Mouse (Mus musculus) lung, embryonic 14.5 days (tissue): ENCODE data around the gene Dscam. TPM values are rescaled to one million over a fixed set of nuclear protein-coding genes. Genes with fewer than 3 reads are reported as not detected.
A peak's percentile ranks its signal among the peaks of the same experiment; 100 is the strongest.

Source experiments
- ATAC-seq: fragments of 200-750 bp; cut with Nextera tagmentation; 2 replicates; pipeline ENCODE4 v1.8.0; 2017; ENCODE audit warnings: mild to moderate bottlenecking, moderate TSS enrichment, moderate library complexity; ENCODE audit not compliant: insufficient read depth
- DNase-seq: peaks from one replicate; pipeline ENCODE4 v3.0.0-alpha.2; 2015
- H3K27ac ChIP-seq: fragments of 300-500 bp; sonication (generic); 2 replicates; pipeline ENCODE4 v1.5.1; 2014; ENCODE audit warnings: low read depth, mild to moderate bottlenecking, moderate library complexity
- H3K27me3 ChIP-seq: fragments of 300-500 bp; sonication (generic); 2 replicates; pipeline ENCODE4 v1.6.1; 2014; ENCODE audit warnings: low read length, control low read depth; ENCODE audit not compliant: insufficient read depth
- H3K36me3 ChIP-seq: fragments of 300-500 bp; sonication (generic); 2 replicates; pipeline ENCODE4 v1.6.1; 2014; ENCODE audit warnings: control low read depth; ENCODE audit not compliant: insufficient read depth
- H3K4me1 ChIP-seq: fragments of 300-500 bp; sonication (generic); 2 replicates; pipeline ENCODE4 v1.6.1; 2014; ENCODE audit warnings: antibody characterized with exemption, control low read depth; ENCODE audit not compliant: insufficient read depth
- H3K4me2 ChIP-seq: fragments of 300-500 bp; sonication (generic); 2 replicates; pipeline ENCODE4 v1.6.1; 2014; ENCODE audit warnings: mild to moderate bottlenecking
- H3K4me3 ChIP-seq: fragments of 300-500 bp; sonication (generic); 2 replicates; pipeline ENCODE4 v1.5.1; 2014; ENCODE audit warnings: low read depth, low read length
- H3K9ac ChIP-seq: fragments of 300-500 bp; sonication (generic); 2 replicates; pipeline ENCODE4 v1.6.1; 2014
- H3K9me3 ChIP-seq: fragments of 300-500 bp; sonication (generic); 2 replicates; pipeline ENCODE4 v1.6.1; 2016; ENCODE audit warnings: low read depth, low read length, control low read depth
- CTCF ChIP-seq: IDR thresholded peaks from 2 replicates; pipeline ENCODE4 v1.5.1; 2016; ENCODE audit warnings: antibody characterized with exemption, low read depth
- WGBS: fragments of 180-500 bp; shearing (Covaris S2); extraction: QIAGEN DNeasy Blood & Tissue Kit; methylation state at CpG from one replicate; pipeline ENCODE4 v1.1.7; 2014; 5-methylcytosine and 5-hydroxymethylcytosine counted together
- polyA plus RNA-seq: library from polyadenylated mRNA; unstranded; fragments of >200 nt; fragmentation: Nextera tagmentation; extraction: Ambion mirVana; gene quantifications from 2 replicates; pipeline ENCODE4 v1.2.1, GENCODE M21; 2014

Dscam gene
- polyA plus RNA-seq, 1 experiment from 2014 or later, result not detected

- no peaks in the 10 kb centered on the region for H3K4me1 ChIP-seq
- 41% methylated on average over 6 of the region's 6 CpGs for WGBS
Measured at GRCm38 (mm10) chr16:96754381-96754780, 416.2 kb downstream of the Dscam start.

GRCm38 (mm10) chr16:96753781-96754173 lies 416.8 kb downstream of the Dscam start:
- H3K9ac ChIP-seq, result no peak overlapping the region
- no peak overlapping the region for H3K4me2 ChIP-seq
- no peak overlapping the region for H3K27ac ChIP-seq
- DNase-seq, result peak; percentile 4
- TF ChIP-seq CTCF, result no peak
- H3K4me1 ChIP-seq, result no peaks in the 10 kb centered on the region
- WGBS, result 16% methylated on average over 4 of the region's 4 CpGs
- no peaks in the 10 kb centered on the region for H3K36me3 ChIP-seq
- ATAC-seq, result no peak
- no peaks in the 10 kb centered on the region for H3K9me3 ChIP-seq
- no peak overlapping the region for H3K4me3 ChIP-seq
- H3K27me3 ChIP-seq, result 0 out of 2 replicates have a peak, but pooled peaks cover 2% of the 10 kb centered on the region

More at GRCm38 (mm10) chr16:96754381-96754780, 416.2 kb downstream of the Dscam start:
- Histone ChIP-seq H3K36me3 (no peaks in the 10 kb centered on the region), H3K27me3 (0 out of 2 replicates have a peak, but pooled peaks cover 2% of the 10 kb centered on the region), H3K9me3 (no peaks in the 10 kb centered on the region), H3K27ac (no peak overlapping the region), H3K4me2 (no peak overlapping the region), H3K9ac (no peak overlapping the region), H3K4me3 (no peak overlapping the region)
- no peak for DNase-seq
- no peak for ATAC-seq
- TF ChIP-seq CTCF, result no peak

- 62% methylated on average over 2 of the region's 2 CpGs for WGBS
Measured at GRCm38 (mm10) chr16:96753164-96753780, 417.3 kb downstream of the Dscam start.

GRCm38 (mm10) chr16:96742475-96743255 lies 427.9 kb downstream of the Dscam start:
- no peaks in the 10 kb centered on the region for H3K4me1 ChIP-seq
- no peaks in the 10 kb centered on the region for H3K27me3 ChIP-seq
- no peak overlapping the region for H3K27ac ChIP-seq
- H3K4me2 ChIP-seq, result no peak overlapping the region
- ATAC-seq (no peak), DNase-seq (no peak)
- no peak for TF ChIP-seq CTCF
- no peak overlapping the region for H3K9ac ChIP-seq
- H3K9me3 ChIP-seq, result no peaks in the 10 kb centered on the region
- no peaks in the 10 kb centered on the region for H3K36me3 ChIP-seq
- 68% methylated on average over 5 of the region's 5 CpGs for WGBS
- no peak overlapping the region for H3K4me3 ChIP-seq

More at GRCm38 (mm10) chr16:96753164-96753780, 417.3 kb downstream of the Dscam start:
- DNase-seq (peak; percentile 3), ATAC-seq (no peak)
- TF ChIP-seq CTCF, result 0 out of 2 replicates have a peak, but pooled peaks have one; percentile 15
- H3K9me3 ChIP-seq, result no peaks in the 10 kb centered on the region
- H3K27ac ChIP-seq, result no peak overlapping the region
- H3K9ac ChIP-seq, result no peak overlapping the region
- no peaks in the 10 kb centered on the region for H3K4me1 ChIP-seq
- 0 out of 2 replicates have a peak, but pooled peaks cover 2% of the 10 kb centered on the region for H3K27me3 ChIP-seq
- no peak overlapping the region for H3K4me3 ChIP-seq
- no peaks in the 10 kb centered on the region for H3K36me3 ChIP-seq
- no peak overlapping the region for H3K4me2 ChIP-seq

- Histone ChIP-seq H3K4me2 (no peak overlapping the region), H3K27ac (no peak overlapping the region), H3K4me1 (no peaks in the 10 kb centered on the region), H3K36me3 (no peaks in the 10 kb centered on the region), H3K4me3 (no peak overlapping the region), H3K9me3 (no peaks in the 10 kb centered on the region), H3K9ac (no peak overlapping the region), H3K27me3 (no peaks in the 10 kb centered on the region)
- TF ChIP-seq CTCF, result no peak
- WGBS, result 68% methylated on average over 1 of the region's 1 CpGs
- DNase-seq (no peak), ATAC-seq (no peak)
Measured at GRCm38 (mm10) chr16:96741336-96741735, 429.2 kb downstream of the Dscam start.

- 69% methylated on average over 7 of the region's 7 CpGs for WGBS
Measured at GRCm38 (mm10) chr16:96740073-96741055, 430.2 kb downstream of the Dscam start.

More at GRCm38 (mm10) chr16:96740073-96741055, 430.2 kb downstream of the Dscam start:
- no peak for DNase-seq
- no peak for TF ChIP-seq CTCF
- H3K36me3 ChIP-seq, result no peaks in the 10 kb centered on the region
- H3K4me1 ChIP-seq, result no peaks in the 10 kb centered on the region
- no peak overlapping the region for H3K4me3 ChIP-seq
- ATAC-seq, result no peak
- H3K27ac ChIP-seq, result no peak overlapping the region
- no peaks in the 10 kb centered on the region for H3K9me3 ChIP-seq
- no peak overlapping the region for H3K4me2 ChIP-seq
- H3K9ac ChIP-seq, result no peak overlapping the region
- no peaks in the 10 kb centered on the region for H3K27me3 ChIP-seq
